Mouse (Mus musculus) G1E (cell line): ENCODE measurements around the gene Reep3. TPM values are rescaled to one million over a fixed set of nuclear protein-coding genes. Genes with fewer than 3 reads are reported as not detected.
"Not testable (repeated sequence)": the region's sequence is repeated elsewhere in the genome, so short reads cannot be mapped to it uniquely, and the experiment has no call there.

ENCODE experiments used
- ATAC-seq: 2 replicates; pipeline ENCODE4 v1.8.0; 2016; ENCODE audit warnings: mild to moderate bottlenecking; ENCODE audit not compliant: insufficient number of reproducible peaks, poor library complexity, low FRiP score, severe bottlenecking; ENCODE audit errors: extremely low read depth
- DNase-seq: peaks from one replicate; pipeline ENCODE4 v3.0.0; 2012; ENCODE audit warnings: low spot score
- H3K27me3 ChIP-seq: 2 replicates; pipeline ENCODE4 v1.6.1; 2012; ENCODE audit warnings: mild to moderate bottlenecking, low read length, inconsistent platforms; ENCODE audit not compliant: insufficient read depth
- H3K36me3 ChIP-seq: replicated peaks from 2 replicates; pipeline ENCODE3; 2012; ENCODE audit warnings: mild to moderate bottlenecking, inconsistent platforms
- H3K4me1 ChIP-seq: 2 replicates; pipeline ENCODE4 v1.6.1; 2012; ENCODE audit warnings: low read depth, low read length, inconsistent platforms, mixed read lengths; ENCODE audit not compliant: insufficient read depth
- H3K4me3 ChIP-seq: 2 replicates; pipeline ENCODE4 v1.5.1; 2012; ENCODE audit warnings: low read depth, mild to moderate bottlenecking, inconsistent platforms, low read length, moderate library complexity, mixed read lengths
- H3K9me3 ChIP-seq: replicated peaks from 2 replicates; pipeline ENCODE4 v1.6.1; 2012; ENCODE audit warnings: inconsistent platforms
- CTCF ChIP-seq: IDR thresholded peaks from 2 replicates; pipeline ENCODE4 v1.5.1; 2012; ENCODE audit warnings: low read depth, low read length, inconsistent platforms, mixed read lengths
- GATA1 ChIP-seq: IDR thresholded peaks from 2 replicates; pipeline ENCODE4 v1.6.1; 2012; ENCODE audit warnings: borderline replicate concordance, low read length, inconsistent platforms, mixed read lengths
- GATA2 ChIP-seq: IDR thresholded peaks from 2 replicates; pipeline ENCODE4 v1.6.1; 2012; ENCODE audit warnings: low read depth, low read length, inconsistent platforms, borderline replicate concordance
- POLR2AphosphoS5 ChIP-seq: IDR thresholded peaks from 2 replicates; pipeline ENCODE4 v1.6.1; 2012; ENCODE audit warnings: low read depth, low read length, inconsistent platforms; ENCODE audit not compliant: insufficient replicate concordance
- TAL1 ChIP-seq: conservative IDR thresholded peaks from 2 replicates; pipeline ENCODE4 v1.6.1; 2012; ENCODE audit warnings: low read depth, low read length, inconsistent platforms, mixed read lengths
- polyA plus RNA-seq: library from polyadenylated mRNA; stranded (reverse); fragments of >175 nt; gene quantifications from 2 replicates; pipeline ENCODE4 v1.2.3, GENCODE M21; 2012
- total RNA-seq, 2 experiments: library from RNA; stranded (forward) in 1 of 2; stranded (reverse) in 1 of 2; fragments of 200-1000 nt in 1 of 2; fragments of >200 nt in 1 of 2; fragmentation: Nextera tagmentation in 1 of 2; gene quantifications; 2 replicates each; pipeline ENCODE4 v1.2.3; 2014 to 2017

Reep3 gene
- total and polyA plus RNA-seq, 3 experiments, result 2.1 to 42.7 (median 21.9) TPM

GRCm38 (mm10) chr10:67120640-67121039 is 23.9 kb upstream of the Reep3 start:
- Histone ChIP-seq H3K27me3 (no peaks in the 10 kb centered on the region), H3K4me3 (no peak overlapping the region), H3K4me1 (peaks cover 25% of the 10 kb centered on the region), H3K36me3 (peaks cover 34% of the 10 kb centered on the region), H3K9me3 (no peaks in the 10 kb centered on the region)
- DNase-seq, result no peak
- TF ChIP-seq POLR2AphosphoS5 (no peak), CTCF (no peak), GATA1 (no peak), GATA2 (no peak), TAL1 (no peak)
- no peak for ATAC-seq

- ATAC-seq (no peak), DNase-seq (no peak)
- no peak for TF ChIP-seq GATA2
- TF ChIP-seq TAL1, result no peak
- no peak for TF ChIP-seq POLR2AphosphoS5
- TF ChIP-seq CTCF, result no peak
- TF ChIP-seq GATA1, result no peak
- Histone ChIP-seq H3K36me3 (peaks cover 36% of the 10 kb centered on the region), H3K27me3 (no peaks in the 10 kb centered on the region), H3K4me3 (no peak overlapping the region), H3K9me3 (no peaks in the 10 kb centered on the region), H3K4me1 (peaks cover 20% of the 10 kb centered on the region)
These were observed 23.4 kb upstream of the Reep3 start for GRCm38 (mm10) chr10:67120180-67120579.

- Histone ChIP-seq H3K27me3 (no peaks in the 10 kb centered on the region), H3K4me3 (no peak overlapping the region), H3K36me3 (peaks cover 40% of the 10 kb centered on the region), H3K9me3 (no peaks in the 10 kb centered on the region), H3K4me1 (peaks cover 17% of the 10 kb centered on the region)
- ATAC-seq, result no peak
- DNase-seq, result no peak
- TF ChIP-seq TAL1 (no peak), GATA2 (no peak), GATA1 (no peak), CTCF (no peak), POLR2AphosphoS5 (no peak)
These were observed 22.5 kb upstream of the Reep3 start for GRCm38 (mm10) chr10:67119291-67119690.

GRCm38 (mm10) chr10:67116251-67116650 is 19.5 kb upstream of the Reep3 start:
- peaks cover 47% of the 10 kb centered on the region for H3K36me3 ChIP-seq
- no peaks in the 10 kb centered on the region for H3K9me3 ChIP-seq
- TF ChIP-seq GATA1 (no peak), TAL1 (no peak), CTCF (no peak), POLR2AphosphoS5 (no peak), GATA2 (no peak)
- H3K4me1 ChIP-seq, result peaks cover 14% of the 10 kb centered on the region
- ATAC-seq (no peak), DNase-seq (no peak)
- H3K4me3 ChIP-seq, result no peak overlapping the region
- no peaks in the 10 kb centered on the region for H3K27me3 ChIP-seq

GRCm38 (mm10) chr10:67115666-67116091 is 18.9 kb upstream of the Reep3 start:
- H3K27me3 ChIP-seq, result no peaks in the 10 kb centered on the region
- peaks cover 52% of the 10 kb centered on the region for H3K36me3 ChIP-seq
- ATAC-seq (no peak), DNase-seq (no peak)
- TF ChIP-seq GATA2 (no peak), CTCF (no peak), GATA1 (no peak), POLR2AphosphoS5 (no peak), TAL1 (no peak)
- no peaks in the 10 kb centered on the region for H3K9me3 ChIP-seq
- peaks cover 14% of the 10 kb centered on the region for H3K4me1 ChIP-seq
- no peak overlapping the region for H3K4me3 ChIP-seq

- Histone ChIP-seq H3K36me3 (peaks cover 54% of the 10 kb centered on the region), H3K27me3 (no peaks in the 10 kb centered on the region), H3K4me3 (no peak overlapping the region), H3K4me1 (peaks cover 14% of the 10 kb centered on the region), H3K9me3 (no peaks in the 10 kb centered on the region)
- no peak for DNase-seq
- TF ChIP-seq POLR2AphosphoS5 (no peak), GATA1 (no peak), TAL1 (no peak), GATA2 (no peak), CTCF (no peak)
- no peak for ATAC-seq
These were observed 18.4 kb upstream of the Reep3 start for GRCm38 (mm10) chr10:67115115-67115514.

GRCm38 (mm10) chr10:67113833-67114232 is 17.1 kb upstream of the Reep3 start:
- peaks cover 66% of the 10 kb centered on the region for H3K36me3 ChIP-seq
- TF ChIP-seq GATA1, result no peak
- TF ChIP-seq CTCF, result no peak
- H3K4me3 ChIP-seq, result no peak overlapping the region
- ATAC-seq (no peak), DNase-seq (no peak)
- no peaks in the 10 kb centered on the region for H3K27me3 ChIP-seq
- peaks cover 13% of the 10 kb centered on the region for H3K4me1 ChIP-seq
- no peaks in the 10 kb centered on the region for H3K9me3 ChIP-seq

- H3K27me3 ChIP-seq, H3K9me3 ChIP-seq, H3K4me3 ChIP-seq, ATAC-seq, H3K4me1 ChIP-seq, DNase-seq: not testable (repeated sequence)
- peaks cover 69% of the 10 kb centered on the region for H3K36me3 ChIP-seq
These were observed 16.2 kb upstream of the Reep3 start for GRCm38 (mm10) chr10:67112967-67113366.
